Mouse (Mus musculus) gastrocnemius, postnatal 14 days (tissue): ENCODE data around the gene Enox1. TPM values are rescaled to one million over a fixed set of nuclear protein-coding genes. Genes with fewer than 3 reads are reported as not detected.
A peak's percentile ranks its signal among the peaks of the same experiment; 100 is the strongest.
"Not testable (repeated sequence)": the region's sequence is repeated elsewhere in the genome, so short reads cannot be mapped to it uniquely, and the experiment has no call there.

Experiments
- DNase-seq: peaks from one replicate; pipeline ENCODE4 v3.0.0; 2021; ENCODE audit warnings: mixed read lengths
- intact Hi-C: fragments of 180-260 bp; cut with DNase I; formaldehyde crosslinking; loops from one replicate; pipeline ENCODE4 v1.15.1; 2025; ENCODE audit warnings: low total_unique reads
- long read RNA-seq, 2 experiments: library from polyadenylated mRNA; stranded (forward); transcript quantifications; one replicate each; pipeline ENCODE4 v2.0.0; 2021
- total RNA-seq, 2 experiments: library from RNA; stranded (reverse); gene quantifications; 2 replicates each; pipeline ENCODE4 v1.2.3; 2021

The Enox1 gene
- 1 to 10 TPM; 1.6 to 1.8 TPM for total RNA-seq
- long read RNA-seq, experiment 1, partial matches to known transcripts = 0 of 1 reads
- long read RNA-seq, experiment 1, other reads (novel, unspliced or antisense) = 1 of 1 reads
- long read RNA-seq, experiment 2, partial matches to known transcripts = 0 of 2 reads
- long read RNA-seq, experiment 2, other reads (novel, unspliced or antisense) = 2 of 2 reads

GRCm38 (mm10) chr14:77156222-77156910 lies at the start of gene Enox1:
Gene Enox1, plus strand, starts transcription at chr14:77156763.
- DNase-seq = peak; percentile 76
- intact Hi-C loops = no loop called here

GRCm38 (mm10) chr14:77110622-77111021 lies 45.9 kb upstream of the Enox1 start:
- intact Hi-C loops, DNase-seq: not testable (repeated sequence)

GRCm38 (mm10) chr14:77130612-77131011 lies 26.0 kb upstream of the Enox1 start:
- no peak for DNase-seq
- intact Hi-C loops = no loop called here

- intact Hi-C loops = no loop called here
- DNase-seq = no peak
These were observed 19.6 kb upstream of the Enox1 start for GRCm38 (mm10) chr14:77136936-77137335.

- intact Hi-C loops = loop anchor here (5.0 kb wide), 1 partner anchor 786 kb away; no protein-coding TSS in a partner anchor
- DNase-seq = peak; percentile 70
These were observed 15.0 kb upstream of the Enox1 start for GRCm38 (mm10) chr14:77141324-77142282.

DNA sequence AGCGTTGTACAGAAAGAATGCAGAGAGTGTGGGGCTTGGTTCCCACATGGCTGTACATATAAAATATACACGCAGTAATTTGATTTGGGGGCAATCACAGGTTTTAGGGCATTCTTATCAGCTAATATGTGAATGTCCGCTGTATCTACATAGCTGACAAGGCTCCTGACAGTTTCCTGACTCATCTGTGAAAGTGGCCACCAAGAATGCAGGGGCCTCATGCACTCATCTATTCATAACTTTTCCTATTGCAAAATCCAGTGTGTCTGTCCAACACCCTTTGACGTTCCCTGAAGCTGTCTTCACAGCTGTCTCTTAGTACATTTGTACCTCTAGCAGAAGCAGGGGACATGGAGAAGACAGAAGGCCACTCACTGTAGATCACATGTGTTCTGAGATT lies 11.5 kb upstream of the Enox1 start:
- no peak for DNase-seq
- intact Hi-C loops = no loop called here

GRCm38 (mm10) chr14:77147635-77148034 lies 8.9 kb upstream of the Enox1 start:
- intact Hi-C loops = no loop called here
- no peak for DNase-seq

DNA sequence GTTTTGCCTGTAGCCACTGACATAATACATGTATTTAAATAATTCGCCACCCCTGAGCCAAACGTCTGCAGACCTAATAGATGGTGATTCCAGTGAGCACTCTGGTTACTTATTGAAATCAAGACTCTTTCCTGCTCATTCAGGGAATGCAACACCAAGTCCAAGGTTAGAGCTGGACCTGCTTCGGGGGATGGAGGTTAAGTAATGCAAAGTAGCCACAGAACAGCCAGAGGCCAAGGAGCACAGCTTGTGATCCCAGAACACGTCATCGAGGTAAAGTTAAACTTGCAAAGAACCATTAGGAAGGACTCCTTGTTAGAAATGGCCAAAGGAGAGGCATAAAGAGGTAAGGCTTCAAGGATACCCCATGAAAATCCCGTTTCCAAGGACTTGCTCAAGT lies 6.0 kb upstream of the Enox1 start:
- no peak for DNase-seq
- intact Hi-C loops = no loop called here

- peak; percentile 34 for DNase-seq
- intact Hi-C loops = no loop called here
These were observed 5.1 kb upstream of the Enox1 start for GRCm38 (mm10) chr14:77151431-77151830.

DNA sequence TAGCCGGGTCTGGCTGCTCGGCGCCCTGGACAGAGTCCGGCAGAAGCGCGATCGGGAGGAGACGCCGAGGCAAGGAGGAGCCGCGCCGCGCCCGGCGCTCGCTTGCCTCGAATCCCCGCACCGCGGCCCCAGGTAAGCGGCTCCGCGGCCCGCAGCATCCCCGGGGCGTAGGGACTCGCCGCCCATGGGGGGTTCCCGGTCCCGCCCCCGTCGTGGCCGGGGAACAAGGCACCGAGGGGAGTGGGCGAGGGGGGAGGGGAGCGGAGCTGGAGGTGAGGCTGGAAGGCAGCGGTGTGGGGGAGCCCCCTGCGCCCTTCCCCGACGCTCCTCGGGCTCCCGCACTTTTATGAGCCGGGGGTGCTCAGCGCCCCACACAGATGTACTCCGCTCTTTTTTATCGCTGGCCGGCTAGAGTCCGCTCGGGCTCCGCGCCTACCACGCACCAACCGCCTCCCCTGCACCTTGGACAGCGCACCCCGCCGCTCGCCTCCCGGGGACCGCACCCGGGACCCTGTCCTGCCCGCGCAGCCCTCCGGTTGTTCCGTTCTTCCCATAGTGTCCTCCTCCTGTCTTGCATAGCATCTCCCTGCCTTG lies 445 bp downstream of the Enox1 start:
- DNase-seq = peak; percentile 22
- intact Hi-C loops = no loop called here

DNA sequence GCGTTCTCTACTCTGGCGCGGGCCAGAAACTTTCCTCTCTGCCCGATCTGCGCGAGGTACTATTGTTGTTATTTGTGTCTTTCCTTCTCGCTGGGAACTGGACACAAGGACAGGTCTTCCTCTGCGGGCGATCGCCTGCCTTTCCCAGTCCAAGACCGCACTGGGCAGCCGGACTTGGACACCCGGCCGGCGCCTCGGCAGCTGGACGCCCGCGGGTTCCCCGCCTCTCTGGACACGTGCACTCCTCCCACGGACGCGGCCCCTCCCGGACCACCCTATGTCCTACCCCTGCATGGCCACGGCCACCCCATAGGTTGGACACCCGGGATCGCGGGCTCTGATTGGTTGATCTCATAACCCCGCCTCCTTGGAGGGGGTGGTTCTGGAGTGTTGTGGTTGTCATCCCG lies 945 bp downstream of the Enox1 start:
- intact Hi-C loops = no loop called here

DNA sequence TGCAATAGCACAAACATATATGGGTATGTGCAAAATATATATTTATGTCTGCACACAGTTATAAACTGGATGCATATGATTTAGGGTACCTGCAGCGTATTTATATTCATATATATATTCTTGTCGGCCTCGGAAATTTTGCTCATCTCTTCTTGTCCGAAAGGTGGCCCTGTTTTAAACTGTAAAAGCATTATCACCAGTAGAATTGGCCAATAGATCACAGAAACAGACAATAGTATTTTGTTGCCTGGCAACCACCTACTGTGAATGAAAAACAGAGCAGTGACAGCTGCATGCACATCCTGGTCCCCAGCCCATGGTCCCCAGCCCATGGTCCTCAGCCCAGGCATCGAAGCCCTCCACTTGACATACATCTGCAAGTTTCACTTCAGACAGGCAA lies 2.8 kb downstream of the Enox1 start:
- DNase-seq = no peak
- intact Hi-C loops = no loop called here

More for the DNA sequence above, 945 bp downstream of the Enox1 start:
- peak; percentile 84 for DNase-seq

DNA sequence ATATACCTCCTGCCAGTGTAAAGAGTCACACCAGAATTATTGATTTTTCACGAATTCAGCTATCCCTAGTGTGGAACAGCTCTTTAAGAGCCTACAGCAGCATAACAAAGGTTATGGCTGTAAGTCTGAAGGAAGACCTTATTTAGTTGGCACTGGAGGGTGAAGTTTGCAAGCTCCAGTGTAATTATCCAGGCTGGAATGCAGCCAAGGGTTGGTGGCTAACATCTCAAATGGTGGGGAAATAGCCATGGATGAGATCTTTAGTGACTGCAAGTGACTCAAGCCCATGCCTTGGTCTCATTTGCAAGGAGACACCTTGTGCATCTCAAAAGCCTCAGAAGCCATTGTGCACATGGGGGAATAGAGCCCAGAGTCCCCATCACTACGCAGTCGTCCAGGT lies 5.9 kb downstream of the Enox1 start:
- no peak for DNase-seq
- intact Hi-C loops = no loop called here

GRCm38 (mm10) chr14:77164396-77164795 lies 7.8 kb downstream of the Enox1 start:
- DNase-seq = no peak
- intact Hi-C loops = no loop called here

GRCm38 (mm10) chr14:77168161-77168560 lies 11.6 kb downstream of the Enox1 start:
- intact Hi-C loops = no loop called here
- DNase-seq = no peak

DNA sequence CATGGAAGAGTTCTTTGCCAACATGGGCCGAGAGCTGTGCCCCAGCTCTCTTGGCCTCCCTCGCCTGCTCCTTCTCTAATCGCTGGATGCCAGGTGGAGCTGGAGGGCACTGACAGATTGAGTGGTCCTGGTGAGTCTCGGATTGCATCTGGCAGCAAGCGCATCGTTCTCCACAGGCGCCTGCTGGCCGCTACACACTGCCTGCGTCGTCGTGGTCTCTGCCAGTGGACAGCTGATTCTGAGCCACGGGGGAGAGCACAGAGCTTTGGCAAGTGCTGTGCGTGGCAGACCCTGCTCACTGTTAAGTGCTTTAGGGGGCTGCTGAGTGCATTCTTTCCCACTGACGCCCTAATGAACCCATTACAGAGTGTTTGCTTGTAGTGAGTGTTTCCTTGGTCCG lies 17.9 kb downstream of the Enox1 start:
- intact Hi-C loops = no loop called here
- peak; percentile 61 for DNase-seq

- no peak for DNase-seq
- intact Hi-C loops = no loop called here
These were observed 18.4 kb downstream of the Enox1 start for GRCm38 (mm10) chr14:77174931-77175330.

GRCm38 (mm10) chr14:77180241-77180640 lies 23.7 kb downstream of the Enox1 start:
- intact Hi-C loops = no loop called here
- no peak for DNase-seq

GRCm38 (mm10) chr14:77180753-77181374 lies 24.3 kb downstream of the Enox1 start:
- peak; percentile 37 for DNase-seq
- intact Hi-C loops = no loop called here
